ENCODE assay signal across 16 mouse cellular contexts in the genomic region with DNA sequence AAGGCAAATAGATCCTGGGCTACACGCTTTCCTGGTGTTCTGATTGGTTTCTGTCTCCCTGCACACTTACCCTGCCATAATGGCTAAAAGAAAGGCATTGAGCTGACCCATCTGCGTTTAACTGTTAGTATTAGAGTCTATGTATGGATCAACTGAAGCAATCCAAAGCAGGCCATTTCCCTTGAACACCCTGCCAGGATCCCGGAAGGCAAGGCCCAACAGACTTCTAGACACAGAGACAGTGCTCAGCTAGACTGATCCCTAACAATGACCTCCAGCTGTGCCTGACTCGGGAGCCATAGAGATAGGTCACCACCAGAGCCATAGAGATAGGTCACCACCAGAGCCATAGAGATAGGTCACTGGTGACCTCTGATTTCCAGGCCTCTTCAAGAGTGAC.
"Had no signal": no experiment of that assay in that cellular context is flagged by ENCODE, and none has a peak within 500 bp of the region (broad histone marks: within the 10 kb centered on the region; RNA-seq: fewer than 3 reads in every experiment).

No protein-coding gene starts in this region.

- H3K27ac ChIP-seq: limb, embryonic 12.5 days; limb, embryonic 15.5 days; liver, embryonic 14.5 days; macrophage; midbrain, embryonic 13.5 days had no signal

- H3K9me3 ChIP-seq: limb, embryonic 12.5 days; limb, embryonic 15.5 days; midbrain, embryonic 13.5 days had no signal

- H3K36me3 ChIP-seq: limb, embryonic 12.5 days; limb, embryonic 15.5 days had no signal

- H3K27me3 ChIP-seq: midbrain, embryonic 13.5 days had no signal

- H3K4me3 ChIP-seq: left cerebral cortex, adult 2 months; limb, embryonic 15.5 days; midbrain, embryonic 13.5 days had no signal

- ATAC-seq: liver, postnatal 0 days had no signal

- DNase-seq: kidney, adult 18-20 months; kidney, adult 9 months; kidney, postnatal 14 days; kidney, postnatal 4 days; layer of hippocampus, postnatal 36 days; liver, postnatal 0 days; lung, embryonic 14.5 days; thymus, adult 2 months; thymus, postnatal 14 days; thymus, postnatal 4 days had no signal
